Mouse (Mus musculus): ENCODE data around the gene Lamtor2. TPM values are rescaled to one million over a fixed set of nuclear protein-coding genes. Genes with fewer than 3 reads are reported as not detected.
A peak's percentile ranks its signal among the peaks of the same experiment; 100 is the strongest.

The Lamtor2 gene
- polyA plus RNA-seq, 1 experiment from 2014 or later, result 103 TPM

DNA sequence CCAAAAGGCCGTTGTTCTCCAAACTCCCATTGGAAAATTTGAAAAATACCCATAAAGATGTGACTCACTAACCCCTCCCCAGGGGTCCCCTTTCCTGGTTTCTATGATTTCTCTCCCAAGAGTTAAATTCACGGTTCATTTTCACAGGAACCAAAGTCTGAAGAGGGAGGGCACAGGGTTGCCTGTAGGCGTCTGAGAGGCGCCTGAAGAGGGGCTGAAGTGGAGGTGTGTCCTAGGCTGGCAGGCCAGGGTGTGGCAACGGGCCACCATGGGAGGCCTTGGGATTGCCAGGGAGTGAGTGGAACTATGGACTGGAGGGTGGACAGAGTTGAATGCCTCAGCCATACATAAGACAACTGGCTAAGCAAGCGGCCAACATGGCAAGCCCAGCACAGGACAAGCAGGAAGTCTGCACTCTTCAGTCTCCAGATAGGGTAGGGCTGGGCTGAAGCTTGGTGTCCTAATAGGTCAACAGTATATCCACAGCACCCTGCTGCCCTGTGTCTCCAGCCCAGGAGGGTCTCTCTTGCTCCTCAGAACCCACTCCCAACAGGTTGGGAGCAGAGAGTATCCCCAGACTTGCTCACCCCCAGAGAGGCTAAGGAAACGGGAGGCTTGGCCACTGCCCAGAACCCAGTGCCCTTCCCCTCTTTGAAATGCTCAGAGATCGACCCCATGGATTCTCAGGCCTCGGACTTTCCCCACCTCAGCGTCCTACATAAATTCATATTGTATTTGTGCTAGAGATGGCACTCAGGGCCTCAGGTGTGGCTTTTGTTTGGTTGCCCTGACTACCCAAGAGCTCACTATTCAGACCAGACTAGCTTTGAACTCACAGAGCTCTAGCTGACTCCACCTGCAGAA lies 38.4 kb downstream of the Lamtor2 start:
- Histone ChIP-seq H3K4me3 (ENCODE audit: low read depth, low read length) (no peak overlapping the region), H3K9me3 (ENCODE audit: control insufficient read depth, low read length) (no peaks in the 10 kb centered on the region), H3K9ac (ENCODE audit: low read length) (no peak overlapping the region), H3K4me2 (no peak overlapping the region), H3K36me3 (ENCODE audit: control insufficient read depth, insufficient read depth, low read length) (no peaks in the 10 kb centered on the region), H3K4me1 (ENCODE audit: control insufficient read depth, insufficient read depth, low read length) (peaks cover 19% of the 10 kb centered on the region), H3K27ac (ENCODE audit: low read depth, low read length) (no peak overlapping the region), H3K27me3 (ENCODE audit: control insufficient read depth, insufficient read depth, low read length) (no peaks in the 10 kb centered on the region)
- ATAC-seq (ENCODE audit: low FRiP score) (no peak), DNase-seq (ENCODE audit: low spot score, missing footprints) (no peak)
- WGBS, result 82% methylated on average over 10 of the region's 10 CpGs

DNA sequence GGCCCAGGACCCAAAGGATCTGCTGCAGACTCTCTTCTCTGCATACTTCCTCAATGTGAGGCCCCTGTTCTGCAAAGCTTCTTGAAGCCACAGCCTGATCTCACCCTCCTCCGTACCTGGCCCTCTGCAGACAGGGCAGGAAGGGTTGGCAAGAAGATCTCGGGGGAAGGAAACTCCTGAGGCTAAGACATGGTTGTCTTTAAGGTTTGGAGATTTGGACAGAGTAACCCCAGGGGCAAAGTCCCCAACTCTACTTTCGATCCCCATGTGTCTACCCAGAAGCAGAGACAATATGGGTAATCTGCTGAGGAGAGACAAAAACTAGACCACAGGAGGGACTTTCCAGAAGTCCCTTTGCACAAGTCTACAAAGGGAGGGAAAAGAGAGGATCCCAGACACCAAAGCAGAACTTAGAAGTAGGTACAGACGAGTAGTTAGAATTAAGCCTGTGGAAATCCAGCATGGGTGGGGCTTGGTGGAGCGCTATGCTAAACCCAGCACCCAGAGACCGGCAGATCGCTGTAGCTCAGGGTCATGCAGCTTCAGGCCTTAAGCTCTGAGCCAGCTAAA lies 39.2 kb downstream of the Lamtor2 start:
- Histone ChIP-seq H3K4me1 (ENCODE audit: control insufficient read depth, insufficient read depth, low read length) (peaks cover 21% of the 10 kb centered on the region), H3K9ac (ENCODE audit: low read length) (no peak overlapping the region), H3K36me3 (ENCODE audit: control insufficient read depth, insufficient read depth, low read length) (no peaks in the 10 kb centered on the region), H3K9me3 (ENCODE audit: control insufficient read depth, low read length) (no peaks in the 10 kb centered on the region), H3K27me3 (ENCODE audit: control insufficient read depth, insufficient read depth, low read length) (no peaks in the 10 kb centered on the region), H3K27ac (ENCODE audit: low read depth, low read length) (no peak overlapping the region), H3K4me3 (ENCODE audit: low read depth, low read length) (no peak overlapping the region), H3K4me2 (no peak overlapping the region)
- 80% methylated on average over 7 of the region's 7 CpGs for WGBS
- ATAC-seq (ENCODE audit: low FRiP score), result no peak
- no peak for DNase-seq (ENCODE audit: low spot score, missing footprints)

DNA sequence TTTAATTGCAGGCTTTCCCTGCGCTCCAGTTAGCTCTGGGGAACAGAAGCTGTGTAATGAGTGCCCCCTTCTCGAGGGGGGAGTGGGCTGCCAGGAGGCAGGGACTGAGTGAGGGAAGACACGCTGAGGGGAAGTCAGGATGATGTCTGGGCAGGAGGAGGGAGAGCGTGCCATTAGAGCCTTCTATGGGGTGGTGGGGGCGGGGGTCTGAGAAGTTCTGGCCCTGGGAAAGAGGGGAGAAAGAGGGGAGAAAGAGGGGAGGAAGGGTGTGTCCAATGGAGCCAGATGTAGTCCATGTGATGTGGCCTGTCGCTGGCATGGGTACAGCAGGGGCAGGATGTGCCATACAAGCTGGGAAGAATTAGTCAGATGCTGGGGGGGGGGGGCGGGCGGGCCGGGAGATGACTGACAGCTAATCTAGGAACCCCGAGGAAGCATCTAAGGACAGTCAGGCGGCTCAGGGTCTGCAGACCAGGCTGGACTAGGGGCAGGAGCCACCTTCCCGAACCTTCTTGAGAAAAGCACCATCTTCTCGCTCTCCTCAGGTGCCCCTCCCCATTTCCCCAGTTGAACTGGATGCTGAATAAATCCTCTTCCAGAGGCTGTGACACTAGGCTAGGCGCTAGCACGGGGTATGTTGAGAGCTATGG lies 39.9 kb downstream of the Lamtor2 start:
- no peak for DNase-seq (ENCODE audit: low spot score, missing footprints)
- Histone ChIP-seq H3K9ac (ENCODE audit: low read length) (no peak overlapping the region), H3K27ac (ENCODE audit: low read depth, low read length) (no peak overlapping the region), H3K4me2 (no peak overlapping the region), H3K27me3 (ENCODE audit: control insufficient read depth, insufficient read depth, low read length) (no peaks in the 10 kb centered on the region), H3K4me3 (ENCODE audit: low read depth, low read length) (no peak overlapping the region), H3K36me3 (ENCODE audit: control insufficient read depth, insufficient read depth, low read length) (no peaks in the 10 kb centered on the region), H3K4me1 (ENCODE audit: control insufficient read depth, insufficient read depth, low read length) (peaks cover 21% of the 10 kb centered on the region), H3K9me3 (ENCODE audit: control insufficient read depth, low read length) (no peaks in the 10 kb centered on the region)
- no peak for ATAC-seq (ENCODE audit: low FRiP score)
- 54% methylated on average over 12 of the region's 15 CpGs for WGBS

DNA sequence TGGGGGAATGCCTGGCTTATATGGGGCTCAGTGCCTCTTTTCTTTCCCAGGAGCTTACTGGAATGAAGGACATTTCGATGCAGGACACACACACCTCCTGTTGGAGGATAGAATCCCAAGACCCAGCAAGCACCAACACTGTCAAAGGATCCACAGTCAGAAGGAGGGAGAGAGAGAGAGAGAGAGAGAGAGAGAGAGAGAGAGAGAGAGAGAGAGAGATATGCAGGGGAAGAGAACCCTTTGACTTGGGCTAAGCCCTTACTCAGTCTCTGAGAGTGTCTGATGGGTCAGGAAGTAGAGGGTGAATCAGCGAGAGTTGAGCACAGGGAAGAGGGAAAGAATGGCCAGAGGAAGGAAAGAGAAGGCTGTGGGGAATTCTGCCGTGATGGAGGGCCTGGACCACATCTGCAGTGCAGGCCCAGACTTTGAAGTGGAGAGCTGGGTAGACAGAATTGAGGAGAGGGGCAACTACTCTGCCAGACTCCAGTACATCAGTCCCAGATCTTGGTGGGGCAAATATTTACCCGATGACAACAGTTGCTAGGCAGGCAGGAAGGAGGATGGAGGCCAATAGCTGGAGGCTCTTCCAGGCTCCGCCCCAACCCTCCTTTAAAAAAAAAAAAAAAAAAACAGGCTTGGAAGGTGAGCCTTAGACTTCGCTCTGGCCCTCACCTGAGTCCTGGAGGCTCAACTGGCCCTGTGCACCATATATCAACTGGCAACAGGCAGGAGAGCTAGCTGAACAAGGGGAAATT lies 40.6 kb downstream of the Lamtor2 start:
- Histone ChIP-seq H3K9ac (ENCODE audit: low read length) (peak overlapping the region; percentile 33), H3K36me3 (ENCODE audit: control insufficient read depth, insufficient read depth, low read length) (no peaks in the 10 kb centered on the region), H3K9me3 (ENCODE audit: control insufficient read depth, low read length) (no peaks in the 10 kb centered on the region), H3K27me3 (ENCODE audit: control insufficient read depth, insufficient read depth, low read length) (no peaks in the 10 kb centered on the region), H3K27ac (ENCODE audit: low read depth, low read length) (no peak overlapping the region), H3K4me3 (ENCODE audit: low read depth, low read length) (no peak overlapping the region), H3K4me2 (no peak overlapping the region), H3K4me1 (ENCODE audit: control insufficient read depth, insufficient read depth, low read length) (peaks cover 21% of the 10 kb centered on the region)
- DNase-seq (ENCODE audit: low spot score, missing footprints) (peak; percentile 82), ATAC-seq (ENCODE audit: low FRiP score) (no peak)
- 40% methylated on average over 6 of the region's 6 CpGs for WGBS

DNA sequence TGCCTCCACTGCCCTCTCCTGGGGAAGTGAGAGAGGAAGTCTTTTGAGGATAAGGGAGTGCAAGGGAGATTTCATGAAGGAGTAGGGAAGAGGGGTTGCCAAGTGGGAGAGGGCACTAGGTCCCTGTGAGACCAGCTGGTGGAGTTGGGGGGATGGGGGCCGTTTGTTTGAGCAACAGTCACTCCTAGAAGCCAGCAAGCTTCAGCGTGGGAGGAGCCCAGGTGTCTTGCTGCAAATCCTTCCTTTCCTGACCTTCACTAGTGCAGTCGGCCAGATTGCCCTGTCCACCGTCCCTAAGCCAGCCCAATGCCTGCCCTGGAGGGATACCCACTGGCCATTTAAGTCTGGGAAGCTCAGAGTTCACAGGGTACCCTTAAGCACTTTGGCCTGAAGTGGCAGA lies 41.3 kb downstream of the Lamtor2 start:
- Histone ChIP-seq H3K9me3 (ENCODE audit: control insufficient read depth, low read length) (no peaks in the 10 kb centered on the region), H3K4me2 (no peak overlapping the region), H3K27ac (ENCODE audit: low read depth, low read length) (no peak overlapping the region), H3K27me3 (ENCODE audit: control insufficient read depth, insufficient read depth, low read length) (no peaks in the 10 kb centered on the region), H3K9ac (ENCODE audit: low read length) (no peak overlapping the region), H3K36me3 (ENCODE audit: control insufficient read depth, insufficient read depth, low read length) (no peaks in the 10 kb centered on the region), H3K4me1 (ENCODE audit: control insufficient read depth, insufficient read depth, low read length) (peaks cover 21% of the 10 kb centered on the region), H3K4me3 (ENCODE audit: low read depth, low read length) (no peak overlapping the region)
- WGBS, result 66% methylated on average over 4 of the region's 4 CpGs
- DNase-seq (ENCODE audit: low spot score, missing footprints) (peak; percentile 73), ATAC-seq (ENCODE audit: low FRiP score) (no peak)

DNA sequence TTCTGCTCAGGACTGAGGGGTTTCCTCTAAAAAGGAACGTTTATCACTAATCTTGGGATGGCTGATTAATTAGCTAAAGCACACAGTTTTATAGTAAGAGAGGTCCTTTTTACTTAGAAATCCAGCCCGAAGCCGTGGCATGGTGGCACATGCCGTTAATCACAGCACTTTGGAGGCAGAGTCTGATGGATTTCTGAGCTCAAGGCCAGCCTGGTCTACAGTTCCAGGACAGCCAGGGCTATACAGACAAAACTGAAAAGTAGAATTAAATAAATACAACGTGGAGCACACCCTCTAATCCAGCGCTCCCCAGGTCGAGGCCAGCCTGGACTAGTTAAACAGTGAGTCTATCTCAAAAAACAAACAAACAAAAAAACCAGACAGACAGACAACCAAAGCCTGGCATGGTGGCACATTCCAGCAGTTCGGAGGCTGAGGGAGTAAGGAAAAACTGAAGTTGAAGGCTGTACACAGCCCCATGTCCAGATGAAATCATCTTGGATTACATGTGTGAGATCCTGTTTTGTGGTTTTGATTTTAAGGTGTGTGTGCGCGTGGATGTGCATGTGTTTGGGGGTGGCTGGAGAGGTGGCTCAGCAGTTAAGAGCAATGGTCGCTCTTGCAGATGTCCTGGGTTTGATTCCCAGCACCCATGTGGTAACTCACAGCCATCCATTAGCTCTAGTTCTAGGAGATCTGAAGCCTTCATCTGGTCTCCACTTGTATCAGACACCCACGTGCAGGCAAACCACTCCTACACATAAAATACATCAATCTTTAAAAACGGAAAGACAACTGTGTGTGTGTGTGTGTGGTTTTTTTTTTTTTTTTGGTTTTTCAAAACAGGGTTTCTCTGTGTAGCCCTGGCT lies 42.2 kb downstream of the Lamtor2 start:
- Histone ChIP-seq H3K9me3 (ENCODE audit: control insufficient read depth, low read length) (no peaks in the 10 kb centered on the region), H3K27me3 (ENCODE audit: control insufficient read depth, insufficient read depth, low read length) (no peaks in the 10 kb centered on the region), H3K4me3 (ENCODE audit: low read depth, low read length) (peak overlapping the region; percentile 25; the same call in 1 of the 2 replicates), H3K9ac (ENCODE audit: low read length) (peak overlapping the region; percentile 55), H3K36me3 (ENCODE audit: control insufficient read depth, insufficient read depth, low read length) (no peaks in the 10 kb centered on the region), H3K27ac (ENCODE audit: low read depth, low read length) (peak overlapping the region; percentile 76; the same call in 1 of the 2 replicates), H3K4me2 (peak overlapping the region; percentile 48), H3K4me1 (ENCODE audit: control insufficient read depth, insufficient read depth, low read length) (peaks cover 21% of the 10 kb centered on the region)
- 59% methylated on average over 13 of the region's 13 CpGs for WGBS
- no peak for ATAC-seq (ENCODE audit: low FRiP score)
- peak; percentile 83 for DNase-seq (ENCODE audit: low spot score, missing footprints)

DNA sequence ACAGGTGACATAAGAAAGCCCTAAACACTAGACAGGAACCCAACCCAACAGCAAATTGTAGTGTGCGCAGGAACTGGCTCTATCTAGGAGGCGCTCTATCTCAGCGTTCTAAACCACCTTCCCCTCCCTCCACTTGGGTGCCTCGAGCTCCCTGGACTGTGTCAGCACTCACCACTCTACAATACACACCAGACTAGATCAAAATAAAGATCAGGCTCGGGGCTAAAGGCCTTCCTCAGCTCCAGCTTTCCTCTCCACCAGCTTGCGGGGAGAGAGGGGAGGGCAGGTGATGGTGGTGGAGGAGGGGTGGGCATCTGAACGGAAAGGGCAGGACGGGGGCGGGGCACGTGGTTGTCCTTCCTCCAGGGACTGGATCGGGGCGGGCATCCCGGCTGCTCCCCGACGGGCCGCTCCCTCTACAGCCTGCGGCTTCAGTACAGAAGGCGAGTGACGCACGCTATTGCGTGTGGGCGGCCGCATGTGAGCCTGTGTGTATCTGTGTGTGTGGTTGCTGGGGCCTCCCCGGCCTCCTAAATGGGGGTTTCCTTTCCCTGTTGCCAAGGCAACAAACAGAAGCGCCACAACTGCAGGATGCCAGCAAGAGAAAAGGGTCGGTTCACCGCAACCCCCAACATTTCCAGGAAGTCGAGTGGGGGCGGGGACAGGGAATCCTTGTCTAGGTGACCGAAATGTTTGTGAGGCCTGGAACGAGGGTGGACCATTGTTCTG lies 43.0 kb downstream of the Lamtor2 start, which contains the start of gene Lmna:
Gene Lmna, minus strand, starts transcription at position 265 of the 729 bp plus-strand sequence.
- Histone ChIP-seq H3K36me3 (ENCODE audit: control insufficient read depth, insufficient read depth, low read length) (no peaks in the 10 kb centered on the region), H3K4me1 (ENCODE audit: control insufficient read depth, insufficient read depth, low read length) (peaks cover 21% of the 10 kb centered on the region)
- 1% methylated on average over 31 of the region's 31 CpGs for WGBS

More for the DNA sequence above, 43.0 kb downstream of the Lamtor2 start, which contains the start of gene Lmna:
- ATAC-seq (ENCODE audit: low FRiP score) (peak; percentile 96), DNase-seq (ENCODE audit: low spot score, missing footprints) (peak; percentile 98)
- peak within 1 kb of the TSS; percentile 76 for H3K27ac ChIP-seq (ENCODE audit: low read depth, low read length)
- no peaks in the 10 kb centered on the region for H3K9me3 ChIP-seq (ENCODE audit: control insufficient read depth, low read length)
- H3K9ac ChIP-seq (ENCODE audit: low read length), result peak within 1 kb of the TSS; percentile 55
- H3K27me3 ChIP-seq (ENCODE audit: control insufficient read depth, insufficient read depth, low read length), result no peaks in the 10 kb centered on the region
- peak within 1 kb of the TSS; percentile 25 for H3K4me3 ChIP-seq (ENCODE audit: low read depth, low read length)
- peak within 1 kb of the TSS; percentile 48 for H3K4me2 ChIP-seq
